ENCODE assay signal across 27 mouse cellular contexts in the genomic region with DNA sequence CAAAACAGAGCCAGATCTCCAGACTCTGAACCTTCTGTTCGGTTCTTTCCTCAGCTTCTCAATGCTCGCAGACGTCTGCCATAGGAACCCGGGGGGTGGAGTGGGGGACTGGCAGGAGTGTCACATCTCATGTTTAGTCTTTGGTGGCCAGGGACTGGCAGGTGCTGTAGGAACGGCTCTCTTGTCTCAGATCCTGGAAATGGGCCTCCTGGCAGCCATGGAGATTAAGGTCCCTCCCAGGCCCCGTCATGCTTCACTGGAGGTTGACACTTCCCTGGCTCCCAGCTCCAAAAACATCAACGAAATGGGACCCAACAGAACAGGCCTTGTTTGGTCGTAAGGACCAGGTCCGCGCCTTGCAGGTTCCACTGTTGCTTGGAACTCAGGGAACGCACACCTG. TPM values are rescaled to one million over a fixed set of nuclear protein-coding genes. Genes with fewer than 3 reads are reported as not detected.
"Had no signal": no experiment of that assay in that cellular context is flagged by ENCODE, and none has a peak within 500 bp of the region (broad histone marks: within the 10 kb centered on the region; RNA-seq: fewer than 3 reads in every experiment).

No protein-coding gene starts in this region.

- H3K27me3 ChIP-seq: intestine, embryonic 15.5 days; limb, embryonic 12.5 days; limb, embryonic 15.5 days; neural tube, embryonic 13.5 days had no signal

- ATAC-seq: lung, postnatal 0 days; midbrain, embryonic 13.5 days; midbrain, embryonic 16.5 days had no signal

- H3K27ac ChIP-seq: left cerebral cortex, adult 2 months; limb, embryonic 12.5 days; limb, embryonic 15.5 days; liver, embryonic 13.5 days; midbrain, embryonic 13.5 days; neural tube, embryonic 13.5 days had no signal

- H3K4me1 ChIP-seq: liver, embryonic 13.5 days; midbrain, embryonic 13.5 days; neural tube, embryonic 13.5 days had no signal

- DNase-seq: kidney, adult 11 months; kidney, adult 9 months; layer of hippocampus, postnatal 36 days; liver, embryonic 13.5 days; lung, adult 2 months; lung, postnatal 36 days; retina, postnatal 1 day; thymus, postnatal 25 days had no signal

- H3K36me3 ChIP-seq: intestine, embryonic 15.5 days; limb, embryonic 12.5 days; limb, embryonic 15.5 days; liver, embryonic 13.5 days; midbrain, embryonic 10.5 days; midbrain, embryonic 13.5 days; neural tube, embryonic 13.5 days had no signal

- H3K9me3 ChIP-seq: intestine, embryonic 15.5 days; limb, embryonic 15.5 days; liver, embryonic 13.5 days; midbrain, embryonic 10.5 days; midbrain, embryonic 13.5 days; neural tube, embryonic 13.5 days had no signal

- H3K4me3 ChIP-seq: intestine, embryonic 15.5 days; left cerebral cortex, adult 2 months; limb, embryonic 12.5 days; limb, embryonic 15.5 days; liver, embryonic 13.5 days; megakaryocyte, embryonic 14.5 days; midbrain, embryonic 10.5 days; midbrain, embryonic 13.5 days; myocyte; neural tube, embryonic 13.5 days had no signal

- H3K4me2 ChIP-seq: intestine, embryonic 15.5 days; limb, embryonic 12.5 days; limb, embryonic 15.5 days; liver, embryonic 13.5 days; midbrain, embryonic 13.5 days; neural tube, embryonic 13.5 days had no signal

- H3K9ac ChIP-seq: intestine, embryonic 15.5 days; limb, embryonic 12.5 days; limb, embryonic 15.5 days; liver, embryonic 13.5 days; midbrain, embryonic 13.5 days; neural tube, embryonic 13.5 days had no signal

RNA-seq across cellular contexts. Expression of a gene that starts 19.4 kb away (rescaled TPM):
- total RNA-seq: monocyte, adult 5-6 weeks; neutrophil, adult 5-6 weeks had no signal
- polyA plus RNA-seq: liver, embryonic 16.5 days had no signal

RNA-seq across cellular contexts. Expression of a gene that starts 47.6 kb away (rescaled TPM):
- total RNA-seq: monocyte, adult 5-6 weeks had no signal

RNA-seq across cellular contexts. Expression of a gene that starts 49.9 kb away (rescaled TPM):
- total RNA-seq: layer of hippocampus, adult 8-10 months; layer of hippocampus, postnatal 10 days; layer of hippocampus, postnatal 36 days; left cerebral cortex, postnatal 10 days; left cerebral cortex, postnatal 36 days; monocyte, adult 5-6 weeks; neutrophil, adult 5-6 weeks had no signal
- polyA plus RNA-seq: liver, embryonic 13.5 days; lung, adult 2 months; midbrain, embryonic 10.5 days; midbrain, embryonic 13.5 days; neural tube, embryonic 13.5 days; small intestine, adult 2 months had no signal
